Mouse (Mus musculus) neural tube, embryonic 14.5 days (tissue): ENCODE results near the gene F13a1. TPM values are rescaled to one million over a fixed set of nuclear protein-coding genes. Genes with fewer than 3 reads are reported as not detected.

Experiments
- ATAC-seq: fragments of 200-750 bp; cut with Nextera tagmentation; 2 replicates; pipeline ENCODE4 v1.8.0; 2017; ENCODE audit warnings: low read depth, mild to moderate bottlenecking, moderate TSS enrichment, moderate library complexity
- H3K27ac ChIP-seq: fragments of 300-500 bp; sonication (generic); 2 replicates; pipeline ENCODE4 v1.5.1; 2014; ENCODE audit warnings: low read depth, mild to moderate bottlenecking, control low read depth, low read length, moderate library complexity, mixed read lengths
- H3K27me3 ChIP-seq: fragments of 300-500 bp; sonication (generic); 2 replicates; pipeline ENCODE4 v1.6.1; 2014; ENCODE audit warnings: low read length; ENCODE audit not compliant: control insufficient read depth, insufficient read depth
- H3K36me3 ChIP-seq: fragments of 300-500 bp; sonication (generic); 2 replicates; pipeline ENCODE4 v1.6.1; 2014; ENCODE audit warnings: low read length, mixed read lengths; ENCODE audit not compliant: control insufficient read depth, insufficient read depth
- H3K4me1 ChIP-seq: fragments of 300-500 bp; sonication (generic); 2 replicates; pipeline ENCODE4 v1.6.1; 2014; ENCODE audit warnings: low read length; ENCODE audit not compliant: control insufficient read depth, insufficient read depth
- H3K4me2 ChIP-seq: fragments of 300-500 bp; sonication (generic); 2 replicates; pipeline ENCODE4 v1.6.1; 2014; ENCODE audit warnings: mild to moderate bottlenecking, low read depth, low read length, control low read depth
- H3K4me3 ChIP-seq: fragments of 300-500 bp; sonication (generic); 2 replicates; pipeline ENCODE4 v1.5.1; 2014; ENCODE audit warnings: low read depth, low read length, control low read depth, mixed read lengths
- H3K9ac ChIP-seq: fragments of 300-500 bp; sonication (generic); replicated peaks from 2 replicates; pipeline ENCODE4 v1.6.1; 2014; ENCODE audit warnings: low read depth, mild to moderate bottlenecking, control low read depth, low read length, mixed read lengths
- H3K9me3 ChIP-seq: fragments of 300-500 bp; sonication (generic); 2 replicates; pipeline ENCODE4 v1.6.1; 2016; ENCODE audit warnings: low read length; ENCODE audit not compliant: control insufficient read depth
- WGBS: fragments of 180-500 bp; shearing (Covaris S2); extraction: QIAGEN DNeasy Blood & Tissue Kit; methylation state at CpG from one replicate; pipeline ENCODE4 v1.1.7; 2014; 5-methylcytosine and 5-hydroxymethylcytosine counted together
- polyA plus RNA-seq: library from polyadenylated mRNA; unstranded; fragments of >200 nt; fragmentation: Nextera tagmentation; extraction: Ambion mirVana; gene quantifications from 2 replicates; pipeline ENCODE4 v1.2.1, GENCODE M21; 2014

F13a1 gene
- polyA plus RNA-seq, 1 experiment from 2014 or later, result 0.64 TPM

- no peaks in the 10 kb centered on the region for H3K4me1 ChIP-seq
- H3K27me3 ChIP-seq, result no peaks in the 10 kb centered on the region
- no peaks in the 10 kb centered on the region for H3K36me3 ChIP-seq
- no peak overlapping the region for H3K9ac ChIP-seq
- no peak overlapping the region for H3K27ac ChIP-seq
- no peak for ATAC-seq
- H3K4me2 ChIP-seq, result no peak overlapping the region
- H3K4me3 ChIP-seq, result no peak overlapping the region
- no peaks in the 10 kb centered on the region for H3K9me3 ChIP-seq
- WGBS, result 20% methylated on average over 4 of the region's 4 CpGs
These were observed 146.2 kb downstream of the F13a1 start for GRCm38 (mm10) chr13:36903885-36904284.

DNA sequence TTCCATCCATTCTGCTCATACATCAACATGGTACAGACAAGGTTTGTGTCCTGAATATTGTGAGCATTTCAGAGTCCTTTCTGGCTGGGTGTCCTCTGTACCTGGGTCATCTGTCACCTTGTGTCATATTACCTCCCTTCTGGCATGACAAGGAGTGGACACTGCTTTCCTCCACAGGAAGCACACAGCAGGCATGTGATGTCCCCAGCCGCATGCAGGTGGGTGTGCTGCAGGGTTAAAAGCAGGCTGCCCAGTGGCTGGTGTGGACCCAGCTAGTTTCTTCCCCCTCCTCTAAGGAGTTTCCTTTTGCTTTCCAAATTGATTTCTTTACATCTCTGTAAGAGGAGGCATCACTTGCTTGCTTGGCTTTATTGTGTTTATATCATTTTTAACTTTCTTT, 146.6 kb downstream of the F13a1 start:
- no peaks in the 10 kb centered on the region for H3K9me3 ChIP-seq
- H3K4me2 ChIP-seq, result no peak overlapping the region
- no peak overlapping the region for H3K4me3 ChIP-seq
- 41% methylated on average over 1 of the region's 1 CpGs for WGBS
- no peaks in the 10 kb centered on the region for H3K4me1 ChIP-seq
- ATAC-seq, result no peak
- no peak overlapping the region for H3K9ac ChIP-seq
- H3K27ac ChIP-seq, result no peak overlapping the region
- no peaks in the 10 kb centered on the region for H3K27me3 ChIP-seq
- no peaks in the 10 kb centered on the region for H3K36me3 ChIP-seq

GRCm38 (mm10) chr13:36901603-36902002, 148.4 kb downstream of the F13a1 start:
- H3K4me3 ChIP-seq, result no peak overlapping the region
- no peak overlapping the region for H3K9ac ChIP-seq
- WGBS, result 95% methylated on average over 3 of the region's 3 CpGs
- H3K4me1 ChIP-seq, result no peaks in the 10 kb centered on the region
- H3K27me3 ChIP-seq, result no peaks in the 10 kb centered on the region
- H3K4me2 ChIP-seq, result no peak overlapping the region
- H3K9me3 ChIP-seq, result no peaks in the 10 kb centered on the region
- H3K36me3 ChIP-seq, result no peaks in the 10 kb centered on the region
- ATAC-seq, result no peak
- no peak overlapping the region for H3K27ac ChIP-seq

DNA sequence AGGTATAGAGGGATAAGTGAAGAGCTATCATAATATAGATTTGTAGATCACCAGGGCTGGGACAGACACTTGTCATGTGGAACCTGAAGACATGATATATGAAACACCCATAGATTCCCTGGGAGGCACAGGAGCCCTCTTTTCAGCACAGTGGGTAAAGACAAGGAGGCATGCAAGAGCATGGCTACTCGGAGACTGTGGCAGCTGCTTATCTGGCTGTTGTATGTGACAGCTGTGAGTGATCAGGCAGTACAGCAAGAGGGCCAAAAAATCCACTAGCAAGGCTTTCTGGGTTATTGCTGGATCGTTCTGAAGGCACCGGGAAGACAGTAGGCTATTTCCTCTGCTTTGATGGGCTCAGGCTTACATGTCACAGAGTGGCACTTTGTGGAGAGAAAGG, 149.0 kb downstream of the F13a1 start:
- Histone ChIP-seq H3K36me3 (no peaks in the 10 kb centered on the region), H3K27ac (no peak overlapping the region), H3K9ac (no peak overlapping the region), H3K4me3 (no peak overlapping the region), H3K4me1 (no peaks in the 10 kb centered on the region), H3K4me2 (no peak overlapping the region), H3K27me3 (no peaks in the 10 kb centered on the region), H3K9me3 (no peaks in the 10 kb centered on the region)
- ATAC-seq, result no peak
- 66% methylated on average over 3 of the region's 3 CpGs for WGBS

GRCm38 (mm10) chr13:36896061-36896460, 154.0 kb downstream of the F13a1 start:
- H3K27me3 ChIP-seq, result no peaks in the 10 kb centered on the region
- no peak overlapping the region for H3K4me2 ChIP-seq
- ATAC-seq, result no peak
- no peak overlapping the region for H3K9ac ChIP-seq
- 77% methylated on average over 3 of the region's 3 CpGs for WGBS
- no peak overlapping the region for H3K4me3 ChIP-seq
- H3K9me3 ChIP-seq, result no peaks in the 10 kb centered on the region
- no peak overlapping the region for H3K27ac ChIP-seq
- H3K4me1 ChIP-seq, result no peaks in the 10 kb centered on the region
- no peaks in the 10 kb centered on the region for H3K36me3 ChIP-seq

GRCm38 (mm10) chr13:36893762-36894161, 156.3 kb downstream of the F13a1 start:
- no peak for ATAC-seq
- no peaks in the 10 kb centered on the region for H3K9me3 ChIP-seq
- H3K4me3 ChIP-seq, result no peak overlapping the region
- no peak overlapping the region for H3K4me2 ChIP-seq
- H3K36me3 ChIP-seq, result no peaks in the 10 kb centered on the region
- no peaks in the 10 kb centered on the region for H3K4me1 ChIP-seq
- no peak overlapping the region for H3K27ac ChIP-seq
- no peak overlapping the region for H3K9ac ChIP-seq
- WGBS, result 97% methylated on average over 3 of the region's 3 CpGs
- no peaks in the 10 kb centered on the region for H3K27me3 ChIP-seq

GRCm38 (mm10) chr13:36892216-36892615, 157.8 kb downstream of the F13a1 start:
- Histone ChIP-seq H3K27ac (no peak overlapping the region), H3K36me3 (no peaks in the 10 kb centered on the region), H3K4me3 (no peak overlapping the region), H3K9me3 (no peaks in the 10 kb centered on the region), H3K4me2 (no peak overlapping the region), H3K27me3 (no peaks in the 10 kb centered on the region), H3K4me1 (no peaks in the 10 kb centered on the region), H3K9ac (no peak overlapping the region)
- WGBS, result 91% methylated on average over 1 of the region's 1 CpGs
- ATAC-seq, result no peak

- Histone ChIP-seq H3K36me3 (no peaks in the 10 kb centered on the region), H3K4me1 (no peaks in the 10 kb centered on the region), H3K4me3 (no peak overlapping the region), H3K4me2 (no peak overlapping the region), H3K9me3 (no peaks in the 10 kb centered on the region), H3K9ac (no peak overlapping the region), H3K27ac (no peak overlapping the region), H3K27me3 (no peaks in the 10 kb centered on the region)
- no peak for ATAC-seq
- 93% methylated on average over 7 of the region's 7 CpGs for WGBS
These were observed 164.1 kb downstream of the F13a1 start for GRCm38 (mm10) chr13:36885973-36886372.

- 81% methylated on average over 3 of the region's 3 CpGs for WGBS
- Histone ChIP-seq H3K9me3 (no peaks in the 10 kb centered on the region), H3K9ac (no peak overlapping the region), H3K4me2 (no peak overlapping the region), H3K27ac (no peak overlapping the region), H3K4me1 (no peaks in the 10 kb centered on the region), H3K27me3 (no peaks in the 10 kb centered on the region), H3K36me3 (no peaks in the 10 kb centered on the region), H3K4me3 (no peak overlapping the region)
- ATAC-seq, result no peak
These were observed 210.9 kb downstream of the F13a1 start for GRCm38 (mm10) chr13:36839111-36839510.
